Mouse (Mus musculus): ENCODE measurements at regions not wholly inside any gene's neighbourhood (a gene's known extent, or its start where the extent isn't known, plus 50 kb on each side); places are given as distances from the start of the nearest gene placed in this dataset.
A peak's percentile ranks its signal among the peaks of the same experiment; 100 is the strongest.

- DNase-seq = no peak
Observed at GRCm38 (mm10) chr10:35328319-35328862, 383.3 kb downstream of the Amd2 start.

- no peak for DNase-seq
Observed at GRCm38 (mm10) chr10:35298775-35299174, 412.9 kb downstream of the Amd2 start.

- DNase-seq = no peak
Observed at GRCm38 (mm10) chr10:35265066-35265465, 446.6 kb downstream of the Amd2 start.

GRCm38 (mm10) chr10:35236431-35236830 lies 475.3 kb downstream of the Amd2 start:
- peak; percentile 83 for DNase-seq

- DNase-seq = no peak
Observed at GRCm38 (mm10) chr10:35235260-35235659, 476.4 kb downstream of the Amd2 start.

- DNase-seq = no peak
Observed at GRCm38 (mm10) chr10:35229540-35229939, 482.2 kb downstream of the Amd2 start.

Measured in adrenal gland, adult 8-10 months (tissue).